Mouse (Mus musculus) myocyte (in vitro differentiated cells): ENCODE measurements around the gene Dffb. TPM values are rescaled to one million over a fixed set of nuclear protein-coding genes. Genes with fewer than 3 reads are reported as not detected.

Experiments
- H3K27me3 ChIP-seq: one replicate; pipeline ENCODE4 v1.6.1; 2011; ENCODE audit not compliant: control insufficient read depth, insufficient read depth, insufficient read length
- H3K36me3 ChIP-seq: one replicate; pipeline ENCODE4 v1.6.1; 2011; ENCODE audit not compliant: control insufficient read depth, insufficient read depth
- H3K4me2 ChIP-seq: one replicate; pipeline ENCODE4 v1.6.1; 2011; ENCODE audit warnings: low read depth, control low read depth
- H3K4me3 ChIP-seq: one replicate; pipeline ENCODE4 v1.5.1; 2011; ENCODE audit warnings: mild to moderate bottlenecking, control low read depth, moderate library complexity
- H3K79me2 ChIP-seq: one replicate; pipeline ENCODE4 v1.6.1; 2011; ENCODE audit not compliant: control insufficient read depth, insufficient read depth
- H3ac ChIP-seq: one replicate; pipeline ENCODE4 v1.6.1; 2011; ENCODE audit not compliant: control insufficient read depth, insufficient read length
- CEBPB ChIP-seq: IDR thresholded peaks from 2 replicates; pipeline ENCODE4 v1.6.1; 2011; ENCODE audit warnings: mild to moderate bottlenecking, moderate library complexity; ENCODE audit not compliant: poor library complexity, insufficient read depth, severe bottlenecking
- E2F4 ChIP-seq: IDR thresholded peaks from one replicate; pipeline ENCODE4 v1.6.1; 2011; ENCODE audit warnings: mild to moderate bottlenecking, control low read depth, moderate library complexity; ENCODE audit not compliant: insufficient read depth
- MAX ChIP-seq: IDR thresholded peaks from one replicate; pipeline ENCODE4 v1.6.1; 2011; ENCODE audit warnings: low read depth, mild to moderate bottlenecking, control low read depth
- MYOD1 ChIP-seq, 3 experiments: IDR thresholded peaks; one replicate each; pipeline ENCODE4 v1.6.1; 2011; ENCODE audit warnings: control low read depth in 2 of 3, low read depth in 2 of 3, mild to moderate bottlenecking in 2 of 3, moderate library complexity in 1 of 3; ENCODE audit not compliant: insufficient read length in 2 of 3, control insufficient read depth in 1 of 3
- MYOG ChIP-seq, 3 experiments: IDR thresholded peaks; one replicate each; pipeline ENCODE4 v1.6.1; 2011; ENCODE audit warnings: control low read depth in 2 of 3, low read depth in 2 of 3, mild to moderate bottlenecking in 2 of 3; ENCODE audit not compliant: insufficient read length in 2 of 3, control insufficient read depth in 1 of 3, insufficient read depth in 1 of 3
- POLR2A ChIP-seq: IDR thresholded peaks from one replicate; pipeline ENCODE4 v1.6.1; 2011; ENCODE audit warnings: low read depth, mild to moderate bottlenecking, control low read depth, moderate library complexity; ENCODE audit not compliant: insufficient read length
- POLR2AphosphoS2 ChIP-seq: IDR thresholded peaks from one replicate; pipeline ENCODE4 v1.6.1; 2011; ENCODE audit warnings: low read depth, control low read depth; ENCODE audit not compliant: insufficient read length
- REST ChIP-seq: IDR thresholded peaks from one replicate; pipeline ENCODE4 v1.6.1; 2011; ENCODE audit warnings: mild to moderate bottlenecking, control low read depth, moderate library complexity; ENCODE audit not compliant: insufficient read depth, insufficient read length
- SRF ChIP-seq: IDR thresholded peaks from one replicate; pipeline ENCODE4 v1.6.1; 2011; ENCODE audit warnings: low read depth; ENCODE audit not compliant: control insufficient read depth, insufficient read length
- TCF12 ChIP-seq: IDR thresholded peaks from one replicate; pipeline ENCODE4 v1.6.1; 2011; ENCODE audit warnings: mild to moderate bottlenecking, control low read depth; ENCODE audit not compliant: poor library complexity, insufficient read depth, severe bottlenecking
- TCF3 ChIP-seq: IDR thresholded peaks from one replicate; pipeline ENCODE4 v1.6.1; 2011; ENCODE audit warnings: low read depth, control low read depth; ENCODE audit not compliant: insufficient read length
- USF1 ChIP-seq: IDR thresholded peaks from one replicate; pipeline ENCODE4 v1.6.1; 2011; ENCODE audit warnings: low read depth, mild to moderate bottlenecking, control low read depth, moderate library complexity
- polyA plus RNA-seq: library from polyadenylated mRNA; unstranded; fragments of >200 nt; fragmentation: generic; extraction: Trizol; gene quantifications from one replicate; pipeline ENCODE4 v1.2.1, GENCODE M21; 2012; ENCODE audit warnings: missing spikeins

Gene Dffb
- polyA plus RNA-seq, 1 experiment, result 2.5 TPM

DNA sequence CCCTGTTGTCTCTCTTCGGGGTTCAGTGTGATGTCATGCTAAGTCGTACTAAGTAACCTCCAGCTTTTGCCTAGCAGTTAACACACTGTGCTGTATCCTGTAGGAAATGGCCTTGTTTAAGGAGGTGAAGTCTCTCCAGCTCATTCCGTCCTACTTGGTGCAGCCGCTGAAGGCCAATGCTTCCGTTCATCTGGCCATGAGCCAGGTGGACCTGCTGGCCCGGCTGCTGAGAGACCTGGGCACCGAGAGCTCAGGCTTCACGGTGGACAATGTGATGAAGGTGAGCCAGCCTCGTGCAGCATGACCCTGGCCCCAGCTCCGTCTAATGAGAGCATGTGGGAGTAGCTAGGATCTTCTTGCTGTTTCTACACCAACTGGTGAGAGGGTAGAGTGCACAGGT, 17.8 kb upstream of the Dffb start:
- H3K27me3 ChIP-seq, result no peaks in the 10 kb centered on the region
- TF ChIP-seq TCF3 (no peak), CEBPB (no peak), E2F4 (no peak)
- no peak overlapping the region for H3ac ChIP-seq
- peaks cover 7% of the 10 kb centered on the region for H3K36me3 ChIP-seq
- no peak overlapping the region for H3K4me2 ChIP-seq
- H3K4me3 ChIP-seq, result no peak overlapping the region
- no peaks in the 10 kb centered on the region for H3K79me2 ChIP-seq

DNA sequence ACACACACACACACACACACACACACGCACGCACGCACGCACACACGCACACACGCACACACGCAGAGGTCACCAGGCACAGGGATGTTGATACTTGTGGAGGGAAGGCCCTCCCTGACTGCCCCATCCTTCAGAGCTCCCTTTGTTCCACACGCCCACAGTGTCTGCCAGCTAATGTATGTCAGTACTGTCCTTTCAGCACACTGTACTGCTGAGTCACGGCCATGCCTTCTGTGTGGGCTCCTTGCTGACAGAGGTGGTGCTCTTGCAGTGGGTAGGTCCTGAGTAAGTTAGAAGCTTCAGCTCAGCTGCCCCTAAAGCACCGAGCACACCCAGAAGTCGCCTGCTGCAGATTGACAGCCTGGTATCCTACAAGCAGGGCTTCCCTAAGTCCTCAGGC, 5.5 kb upstream of the Dffb start:
- H3K4me3 ChIP-seq, result no peak overlapping the region
- no peaks in the 10 kb centered on the region for H3K27me3 ChIP-seq
- peaks cover 22% of the 10 kb centered on the region for H3K79me2 ChIP-seq
- no peak overlapping the region for H3ac ChIP-seq
- H3K4me2 ChIP-seq, result no peak overlapping the region
- TF ChIP-seq MAX (no peak), MYOG (IDR thresholded peaks at IDR 0.05; ENCODE audit: control insufficient read depth in 1 of 3, insufficient read depth in 1 of 3, insufficient read length in 2 of 3, low read depth in 2 of 3) (no peak), POLR2AphosphoS2 (no peak), SRF (no peak), REST (no peak), TCF12 (no peak), POLR2A (no peak), E2F4 (no peak), MYOD1 (IDR thresholded peaks at IDR 0.05; ENCODE audit: control insufficient read depth in 1 of 3, insufficient read length in 2 of 3, low read depth in 2 of 3) (no peak), CEBPB (no peak), TCF3 (no peak), USF1 (no peak)
- H3K36me3 ChIP-seq, result peaks cover 13% of the 10 kb centered on the region

DNA sequence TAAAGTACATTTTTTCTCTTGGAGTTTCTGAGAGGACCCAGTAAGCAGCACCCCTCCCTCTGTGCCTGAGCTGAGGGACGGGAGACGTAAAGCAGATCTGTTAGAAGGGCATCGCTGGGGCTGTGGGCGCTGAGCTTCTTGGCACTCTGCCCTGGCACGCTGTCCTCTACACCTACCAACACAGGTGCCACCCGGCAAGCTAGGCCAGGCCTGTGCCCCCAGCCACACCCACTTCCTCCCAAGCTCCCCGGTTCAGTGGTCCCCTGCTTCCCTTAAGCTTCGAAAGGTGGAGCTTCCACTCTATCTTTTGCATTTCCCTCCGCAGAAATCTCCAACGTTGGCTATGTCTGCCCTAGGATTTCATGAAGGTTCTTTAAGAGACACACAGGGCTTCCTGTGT, 4.3 kb upstream of the Dffb start:
- H3K27me3 ChIP-seq, result no peaks in the 10 kb centered on the region
- H3K79me2 ChIP-seq, result peaks cover 26% of the 10 kb centered on the region
- TF ChIP-seq SRF (no peak), MAX (no peak), TCF12 (no peak), E2F4 (no peak), REST (no peak), CEBPB (no peak), MYOG (IDR thresholded peaks at IDR 0.05; ENCODE audit: control insufficient read depth in 1 of 3, insufficient read depth in 1 of 3, insufficient read length in 2 of 3, low read depth in 2 of 3) (no peak), TCF3 (no peak), POLR2A (no peak), MYOD1 (IDR thresholded peaks at IDR 0.05; ENCODE audit: control insufficient read depth in 1 of 3, insufficient read length in 2 of 3, low read depth in 2 of 3) (no peak), USF1 (no peak), POLR2AphosphoS2 (no peak)
- no peak overlapping the region for H3K4me2 ChIP-seq
- no peak overlapping the region for H3ac ChIP-seq
- no peak overlapping the region for H3K4me3 ChIP-seq
- H3K36me3 ChIP-seq, result peaks cover 13% of the 10 kb centered on the region

DNA sequence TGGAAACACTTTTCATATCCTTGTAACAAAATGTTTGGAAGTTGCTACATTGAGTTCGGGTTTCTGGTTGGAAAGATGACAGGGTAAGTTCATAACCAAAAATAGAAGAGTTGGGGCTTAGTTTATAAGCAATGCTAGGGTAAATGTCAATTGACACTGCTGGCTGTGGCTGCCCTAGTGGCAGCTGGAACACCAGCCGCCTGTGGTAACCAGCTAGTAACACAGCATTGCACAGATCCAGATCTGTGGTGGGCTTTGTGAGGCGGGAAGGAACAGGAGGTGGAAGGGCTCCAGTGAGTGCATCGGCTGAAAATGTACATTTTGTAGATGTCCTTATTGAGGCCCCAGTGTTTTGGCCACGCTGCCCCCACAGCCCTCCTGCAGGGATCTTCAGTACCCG, 842 bp upstream of the Dffb start:
- Histone ChIP-seq H3K4me2 (peak overlapping the region; percentile 82), H3K27me3 (no peaks in the 10 kb centered on the region), H3K36me3 (peaks cover 6% of the 10 kb centered on the region), H3ac (peak overlapping the region; percentile 28), H3K79me2 (peaks cover 26% of the 10 kb centered on the region), H3K4me3 (peak overlapping the region; percentile 87)
- TF ChIP-seq MYOG (IDR thresholded peaks at IDR 0.05; ENCODE audit: control insufficient read depth in 1 of 3, insufficient read depth in 1 of 3, insufficient read length in 2 of 3, low read depth in 2 of 3) (peak in 1 of 3 experiments; percentile 4), SRF (no peak), TCF3 (no peak), REST (no peak)

DNA sequence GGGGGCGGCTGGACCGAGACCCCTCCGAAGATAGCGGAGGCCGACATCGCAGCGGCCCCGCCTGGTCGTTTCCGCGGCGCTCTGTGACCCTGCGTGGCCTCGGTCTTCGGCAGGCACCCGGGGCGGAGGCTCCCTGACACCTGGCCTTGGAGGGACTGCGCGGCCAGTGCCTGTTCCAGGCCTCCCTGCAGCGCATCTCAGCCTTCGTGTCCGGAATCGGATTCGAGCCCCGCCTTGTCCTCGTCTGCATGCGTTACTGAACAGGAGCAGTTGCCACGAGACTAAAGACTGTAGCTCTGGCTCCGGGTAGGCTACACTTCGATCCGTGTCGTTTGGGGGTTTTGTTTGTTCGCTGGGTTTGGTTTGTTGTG, 351 bp upstream of the Dffb start:
- TF ChIP-seq TCF12 (no peak), SRF (no peak), POLR2A (no peak), MAX (no peak)
- Histone ChIP-seq H3K79me2 (peaks cover 26% of the 10 kb centered on the region), H3K36me3 (peaks cover 6% of the 10 kb centered on the region), H3K4me2 (peak overlapping the region; percentile 82), H3K4me3 (peak overlapping the region; percentile 87), H3ac (peak overlapping the region; percentile 28), H3K27me3 (no peaks in the 10 kb centered on the region)

DNA sequence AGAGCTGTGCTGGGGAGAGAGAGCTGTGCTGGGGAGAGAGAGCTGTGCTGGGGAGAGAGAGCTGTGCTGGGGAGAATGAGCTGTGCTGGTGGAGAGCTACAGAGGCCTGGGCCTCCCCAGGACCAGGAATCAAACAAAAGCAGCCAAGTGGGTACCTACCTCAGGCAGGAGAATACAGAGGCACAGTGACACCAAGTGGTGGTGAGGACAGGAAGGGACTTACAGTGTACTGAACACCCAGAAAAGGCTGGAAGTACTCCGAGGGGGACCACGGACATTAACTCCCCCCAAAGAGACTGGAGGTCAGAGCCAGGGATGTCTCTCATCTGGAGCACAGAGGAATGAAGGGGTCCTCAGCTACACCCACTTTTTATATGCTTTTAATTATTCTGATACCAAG, 6.9 kb downstream of the Dffb start:
- Histone ChIP-seq H3K4me3 (no peak overlapping the region), H3K27me3 (no peaks in the 10 kb centered on the region), H3K79me2 (no peaks in the 10 kb centered on the region), H3K4me2 (no peak overlapping the region), H3ac (no peak overlapping the region), H3K36me3 (no peaks in the 10 kb centered on the region)
- no peak for TF ChIP-seq CEBPB
- TF ChIP-seq MAX, result no peak
- TF ChIP-seq POLR2A, result no peak
- TF ChIP-seq POLR2AphosphoS2, result no peak
- no peak for TF ChIP-seq TCF3
